Mouse (Mus musculus) hindbrain, embryonic 10.5 days (tissue): ENCODE results near the gene Atrip. TPM values are rescaled to one million over a fixed set of nuclear protein-coding genes. Genes with fewer than 3 reads are reported as not detected.

Experiments used
- DNase-seq: peaks from one replicate; pipeline ENCODE4 v3.0.0-alpha.2; 2017; ENCODE audit warnings: low spot score
- H3K27ac ChIP-seq: fragments of 300-500 bp; sonication (generic); 2 replicates; pipeline ENCODE4 v1.5.1; 2016; ENCODE audit warnings: mild to moderate bottlenecking, moderate library complexity
- H3K27me3 ChIP-seq: fragments of 300-500 bp; sonication (generic); 2 replicates; pipeline ENCODE4 v1.6.1; 2016; ENCODE audit warnings: mild to moderate bottlenecking; ENCODE audit not compliant: poor library complexity, insufficient read depth, severe bottlenecking
- H3K36me3 ChIP-seq: fragments of 300-500 bp; sonication (generic); 2 replicates; pipeline ENCODE4 v1.6.1; 2016; ENCODE audit warnings: mild to moderate bottlenecking, moderate library complexity
- H3K4me1 ChIP-seq: fragments of 300-500 bp; sonication (generic); replicated peaks from 2 replicates; pipeline ENCODE4 v1.6.1; 2016; ENCODE audit warnings: mild to moderate bottlenecking
- H3K4me3 ChIP-seq: fragments of 300-500 bp; sonication (generic); 2 replicates; pipeline ENCODE4 v1.5.1; 2016; ENCODE audit warnings: mild to moderate bottlenecking, moderate library complexity
- H3K9me3 ChIP-seq: fragments of 300-500 bp; sonication (generic); 2 replicates; pipeline ENCODE4 v1.6.1; 2016; ENCODE audit warnings: mild to moderate bottlenecking, moderate library complexity
- WGBS: fragments of 180-500 bp; shearing (Covaris S2); methylation state at CpG from one replicate; pipeline ENCODE4 v1.1.7; 2016; 5-methylcytosine and 5-hydroxymethylcytosine counted together
- polyA plus RNA-seq: library from polyadenylated mRNA; unstranded; fragments of >200 nt; fragmentation: Nextera tagmentation; extraction: Ambion mirVana; gene quantifications from 2 replicates; pipeline ENCODE4 v1.2.1, GENCODE M21; 2016

Atrip gene
- polyA plus RNA-seq, 1 experiment from 2014 or later = 30.5 TPM

DNA sequence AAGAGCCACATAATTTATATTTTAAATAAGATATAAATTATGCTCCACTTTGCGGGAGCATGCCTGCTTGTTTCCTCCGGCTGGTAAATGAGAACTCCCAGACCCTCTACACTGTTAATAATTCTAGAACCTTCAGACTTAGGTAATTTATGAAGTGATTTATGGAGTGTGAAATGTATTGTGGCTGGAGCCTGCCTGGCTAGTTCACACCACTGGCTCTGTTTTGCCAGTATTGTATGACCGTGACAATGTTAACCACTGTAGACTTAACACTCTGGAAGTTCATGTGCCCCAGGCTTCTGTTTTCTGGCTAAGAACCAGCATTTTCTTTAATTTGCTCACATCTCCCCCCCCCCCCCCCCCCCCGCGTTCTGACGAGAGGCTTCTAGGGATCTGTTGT, 33.4 kb upstream of the Atrip start:
- H3K27me3 ChIP-seq = no peaks in the 10 kb centered on the region
- DNase-seq = no peak
- H3K27ac ChIP-seq = no peak overlapping the region
- 0 out of 2 replicates have a peak, but pooled peaks cover 8% of the 10 kb centered on the region for H3K4me1 ChIP-seq
- no peak overlapping the region for H3K4me3 ChIP-seq
- WGBS = 86% methylated on average over 6 of the region's 6 CpGs
- peaks cover 100% of the 10 kb centered on the region for H3K36me3 ChIP-seq
- no peaks in the 10 kb centered on the region for H3K9me3 ChIP-seq

DNA sequence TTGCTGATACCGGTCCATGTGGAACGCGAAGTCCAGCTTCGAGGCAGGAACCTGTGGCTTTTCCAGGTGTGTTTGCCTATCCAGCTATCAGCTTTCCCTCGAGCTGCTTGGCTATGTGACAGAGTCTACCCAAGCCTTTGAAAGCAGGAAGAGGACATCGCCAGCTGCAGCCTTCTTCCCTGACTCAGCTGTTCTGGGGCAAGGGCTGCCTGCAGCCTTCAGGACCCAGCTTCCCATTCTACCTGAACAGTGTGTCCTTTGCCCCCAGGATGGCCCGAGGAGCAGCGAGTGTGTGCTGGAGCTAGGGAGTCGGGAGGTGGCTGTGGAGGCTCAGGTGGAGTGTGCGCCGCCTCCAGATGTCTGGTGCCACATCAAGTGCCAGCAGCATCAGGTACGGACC, 31.7 kb upstream of the Atrip start:
- Histone ChIP-seq H3K4me1 (0 out of 2 replicates have a peak, but pooled peaks cover 8% of the 10 kb centered on the region), H3K36me3 (peaks cover 100% of the 10 kb centered on the region), H3K27ac (no peak overlapping the region), H3K9me3 (no peaks in the 10 kb centered on the region), H3K4me3 (no peak overlapping the region), H3K27me3 (no peaks in the 10 kb centered on the region)
- DNase-seq = no peak
- 96% methylated on average over 12 of the region's 12 CpGs for WGBS

DNA sequence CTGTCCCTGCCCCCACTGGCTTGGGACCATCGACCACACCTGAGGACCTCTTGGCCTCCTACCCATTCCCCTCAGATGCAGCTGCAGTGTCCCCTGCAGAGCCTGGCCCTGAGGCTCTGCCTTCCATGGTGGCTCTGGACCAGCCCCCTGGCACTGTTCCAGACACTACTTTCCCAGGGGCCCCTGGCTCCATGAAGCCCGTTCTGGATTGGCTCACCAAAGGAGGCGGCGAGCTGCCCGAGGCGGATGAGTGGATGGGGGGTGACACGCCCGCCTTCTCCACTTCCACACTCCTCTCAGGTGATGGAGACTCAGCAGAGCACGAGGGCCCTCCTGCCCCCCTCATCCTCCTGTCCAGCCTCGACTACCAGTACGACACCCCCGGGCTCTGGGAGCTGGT, 31.1 kb upstream of the Atrip start:
- peaks cover 100% of the 10 kb centered on the region for H3K36me3 ChIP-seq
- WGBS = 90% methylated on average over 12 of the region's 12 CpGs
- H3K9me3 ChIP-seq = no peaks in the 10 kb centered on the region
- 0 out of 2 replicates have a peak, but pooled peaks cover 8% of the 10 kb centered on the region for H3K4me1 ChIP-seq
- H3K27ac ChIP-seq = no peak overlapping the region
- no peaks in the 10 kb centered on the region for H3K27me3 ChIP-seq
- DNase-seq = no peak
- H3K4me3 ChIP-seq = no peak overlapping the region

DNA sequence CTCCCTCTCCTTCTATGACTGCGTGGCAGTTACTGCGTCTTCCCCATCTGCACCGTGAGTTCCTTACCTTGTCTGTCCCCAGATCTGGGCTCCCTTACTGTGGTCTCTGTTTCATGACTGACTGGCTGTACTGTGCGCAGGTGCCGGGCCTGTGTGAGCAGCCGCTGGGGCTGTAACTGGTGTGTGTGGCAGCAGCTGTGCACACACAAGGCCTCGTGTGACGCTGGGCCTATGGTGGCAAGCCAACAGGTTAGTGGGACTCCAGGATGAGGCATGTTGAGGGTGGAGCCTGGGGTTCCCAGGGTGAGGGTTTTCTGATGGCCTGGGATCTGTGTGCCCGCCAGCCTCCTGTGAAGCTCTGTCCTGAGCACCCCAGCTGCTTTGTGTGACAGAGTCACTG, 30.2 kb upstream of the Atrip start:
- DNase-seq = no peak
- H3K27ac ChIP-seq = no peak overlapping the region
- peaks cover 100% of the 10 kb centered on the region for H3K36me3 ChIP-seq
- H3K9me3 ChIP-seq = no peaks in the 10 kb centered on the region
- no peaks in the 10 kb centered on the region for H3K27me3 ChIP-seq
- H3K4me3 ChIP-seq = no peak overlapping the region
- 86% methylated on average over 9 of the region's 9 CpGs for WGBS
- H3K4me1 ChIP-seq = peaks cover 14% of the 10 kb centered on the region

DNA sequence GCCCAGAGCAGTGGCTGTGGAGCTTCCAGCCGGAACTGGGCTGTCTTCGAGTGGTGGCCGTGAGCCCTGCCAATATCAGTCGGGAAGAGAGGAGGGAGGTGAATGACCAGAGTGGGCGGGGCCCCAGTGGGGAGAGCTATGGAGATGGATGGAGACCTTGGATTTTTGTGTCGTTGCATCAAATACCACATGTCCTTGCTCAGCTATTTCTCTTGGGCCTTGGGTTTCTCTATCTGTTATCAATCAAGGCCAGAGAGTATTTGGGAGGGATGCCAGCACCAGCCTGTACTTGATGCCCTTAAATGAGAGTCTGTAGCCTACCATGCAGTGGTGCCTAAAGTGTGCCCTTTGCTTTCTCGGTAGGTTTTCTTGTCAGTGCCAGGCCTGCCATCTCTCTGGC, 29.3 kb upstream of the Atrip start:
- DNase-seq = no peak
- no peak overlapping the region for H3K4me3 ChIP-seq
- H3K9me3 ChIP-seq = no peaks in the 10 kb centered on the region
- H3K36me3 ChIP-seq = peaks cover 98% of the 10 kb centered on the region
- no peaks in the 10 kb centered on the region for H3K27me3 ChIP-seq
- 85% methylated on average over 7 of the region's 7 CpGs for WGBS
- no peak overlapping the region for H3K27ac ChIP-seq
- peaks cover 22% of the 10 kb centered on the region for H3K4me1 ChIP-seq

DNA sequence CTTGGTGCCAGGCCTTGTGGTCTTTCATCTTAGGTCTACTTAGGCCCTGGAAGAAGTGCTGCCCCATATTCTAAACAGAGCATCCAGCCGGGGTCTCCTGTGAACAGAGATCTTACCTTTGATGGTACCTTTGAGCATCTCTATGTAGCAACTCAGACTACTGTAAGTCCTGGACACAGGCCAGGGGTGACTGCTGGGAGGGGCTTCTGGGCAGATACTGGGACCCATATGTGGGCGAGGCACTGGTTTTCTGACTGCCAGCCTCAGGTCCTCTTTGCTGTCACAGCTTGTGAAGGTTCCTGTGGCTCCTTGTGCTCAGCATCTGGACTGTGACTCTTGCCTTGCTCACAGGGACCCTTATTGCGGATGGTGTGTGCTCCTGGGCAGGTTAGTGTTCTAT, 28.6 kb upstream of the Atrip start:
- peaks cover 29% of the 10 kb centered on the region for H3K4me1 ChIP-seq
- H3K27me3 ChIP-seq = no peaks in the 10 kb centered on the region
- 90% methylated on average over 3 of the region's 3 CpGs for WGBS
- H3K36me3 ChIP-seq = peaks cover 95% of the 10 kb centered on the region
- H3K27ac ChIP-seq = no peak overlapping the region
- H3K9me3 ChIP-seq = no peaks in the 10 kb centered on the region
- no peak for DNase-seq
- H3K4me3 ChIP-seq = no peak overlapping the region

DNA sequence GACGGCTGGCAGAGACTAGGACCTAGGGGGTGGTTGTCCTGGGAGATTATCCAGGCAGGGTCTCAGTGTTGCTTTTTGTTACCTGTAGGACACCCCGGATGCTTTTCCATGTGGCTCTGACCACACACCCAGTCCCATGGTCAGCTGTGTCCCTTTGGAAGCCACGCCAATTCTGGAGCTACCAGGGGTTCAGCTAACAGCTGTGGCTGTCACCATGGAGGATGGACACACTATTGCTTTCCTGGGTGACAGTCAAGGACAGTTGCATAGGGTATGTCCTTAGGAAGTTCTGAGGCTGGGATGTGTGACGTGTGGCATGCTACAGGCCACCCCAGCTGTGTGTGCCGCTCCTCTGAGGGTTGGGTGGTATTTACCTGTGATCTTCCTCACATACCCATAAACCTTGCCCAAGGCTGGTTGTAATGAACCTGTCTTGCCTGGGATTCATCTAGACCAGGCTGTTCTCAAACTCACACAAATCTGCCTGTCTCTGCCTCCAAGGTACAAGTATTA, 28.1 kb upstream of the Atrip start:
- WGBS = 93% methylated on average over 5 of the region's 5 CpGs
- Histone ChIP-seq H3K36me3 (peaks cover 90% of the 10 kb centered on the region), H3K27ac (no peak overlapping the region; the same call in 1 of the 2 replicates), H3K4me1 (peaks cover 35% of the 10 kb centered on the region), H3K4me3 (no peak overlapping the region), H3K9me3 (no peaks in the 10 kb centered on the region), H3K27me3 (no peaks in the 10 kb centered on the region)
- DNase-seq = no peak

DNA sequence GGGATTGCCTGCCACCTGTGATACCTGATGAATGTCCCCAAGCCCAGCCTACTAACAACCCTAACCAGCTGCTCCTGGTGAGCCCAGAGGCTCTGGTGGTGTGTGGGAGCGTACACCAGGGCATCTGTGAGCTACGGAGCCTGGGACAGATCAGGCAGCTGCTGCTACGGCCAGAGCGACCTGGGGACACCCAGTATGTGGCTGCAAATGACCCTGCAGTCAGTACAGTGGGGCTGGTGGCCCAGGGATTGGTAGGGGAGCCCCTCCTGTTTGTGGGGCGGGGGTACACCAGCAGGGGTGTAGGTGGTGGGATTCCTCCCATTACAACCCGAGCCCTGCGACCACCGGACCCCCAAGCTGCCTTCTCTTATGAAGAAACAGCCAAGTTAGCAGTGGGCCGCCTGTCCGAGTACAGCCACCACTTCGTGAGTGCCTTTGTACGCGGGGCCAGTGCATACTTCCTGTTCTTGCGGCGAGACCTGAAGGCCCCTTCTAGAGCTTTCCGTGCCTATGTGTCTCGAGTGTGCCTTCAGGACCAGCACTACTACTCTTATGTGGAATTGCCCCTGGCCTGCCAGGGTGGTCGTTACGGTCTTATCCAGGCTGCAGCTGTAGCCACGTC, 26.5 kb upstream of the Atrip start:
- H3K4me1 ChIP-seq = peaks cover 44% of the 10 kb centered on the region
- peaks cover 74% of the 10 kb centered on the region for H3K36me3 ChIP-seq
- no peak overlapping the region for H3K27ac ChIP-seq
- H3K4me3 ChIP-seq = no peak overlapping the region
- no peaks in the 10 kb centered on the region for H3K9me3 ChIP-seq
- no peak for DNase-seq
- no peaks in the 10 kb centered on the region for H3K27me3 ChIP-seq
- 93% methylated on average over 20 of the region's 20 CpGs for WGBS

DNA sequence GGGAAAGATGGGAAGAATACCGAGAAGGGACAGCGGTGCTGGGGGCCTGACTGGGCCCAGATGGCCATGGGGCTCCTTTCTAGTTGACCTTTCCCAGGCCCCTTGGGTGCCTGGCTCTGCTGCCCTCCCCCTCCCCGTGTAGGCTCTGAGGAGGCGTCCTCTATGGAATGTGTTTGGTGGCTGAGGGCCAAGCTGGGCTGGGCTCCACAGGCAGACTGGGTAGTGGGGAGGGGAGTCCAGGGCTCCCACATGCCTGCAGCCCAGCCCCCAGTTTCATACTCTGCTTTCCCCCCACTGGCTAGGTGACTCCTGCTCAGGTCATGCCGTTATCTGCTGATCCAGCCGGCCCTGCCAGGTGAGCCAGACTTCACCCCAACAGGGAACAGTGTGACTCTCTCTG, 25.0 kb upstream of the Atrip start:
- H3K27ac ChIP-seq = peak overlapping the region; percentile 71
- DNase-seq = no peak
- H3K4me3 ChIP-seq = peak overlapping the region; percentile 83

DNA sequence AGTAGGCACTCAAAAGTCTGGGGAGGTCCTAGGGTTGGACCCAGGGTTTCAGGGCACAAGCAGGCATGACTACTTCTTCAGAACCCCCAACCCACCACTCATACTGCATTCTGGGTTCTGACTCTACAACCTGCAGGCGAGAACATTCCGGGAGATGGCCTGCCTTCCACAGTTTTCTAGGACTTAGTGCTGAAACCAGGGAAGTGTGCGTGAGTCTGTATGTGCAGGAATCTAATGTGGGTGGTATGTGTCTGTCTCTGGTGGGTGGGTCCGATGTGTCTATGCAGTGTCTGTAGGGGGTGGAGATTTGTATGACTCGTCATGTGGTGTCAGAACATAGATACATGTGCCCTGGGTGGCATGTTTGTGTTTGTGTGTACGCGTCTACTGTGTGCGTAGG, 24.4 kb upstream of the Atrip start:
- 90% methylated on average over 8 of the region's 8 CpGs for WGBS
- DNase-seq = no peak
- Histone ChIP-seq H3K4me3 (peak overlapping the region; percentile 83), H3K36me3 (peaks cover 53% of the 10 kb centered on the region), H3K27ac (peak overlapping the region; percentile 98), H3K27me3 (no peaks in the 10 kb centered on the region), H3K9me3 (no peaks in the 10 kb centered on the region), H3K4me1 (peaks cover 53% of the 10 kb centered on the region)

More for the DNA sequence above, 25.0 kb upstream of the Atrip start:
- Histone ChIP-seq H3K36me3 (peaks cover 59% of the 10 kb centered on the region), H3K9me3 (no peaks in the 10 kb centered on the region), H3K4me1 (peaks cover 47% of the 10 kb centered on the region), H3K27me3 (no peaks in the 10 kb centered on the region)
- 61% methylated on average over 6 of the region's 6 CpGs for WGBS

DNA sequence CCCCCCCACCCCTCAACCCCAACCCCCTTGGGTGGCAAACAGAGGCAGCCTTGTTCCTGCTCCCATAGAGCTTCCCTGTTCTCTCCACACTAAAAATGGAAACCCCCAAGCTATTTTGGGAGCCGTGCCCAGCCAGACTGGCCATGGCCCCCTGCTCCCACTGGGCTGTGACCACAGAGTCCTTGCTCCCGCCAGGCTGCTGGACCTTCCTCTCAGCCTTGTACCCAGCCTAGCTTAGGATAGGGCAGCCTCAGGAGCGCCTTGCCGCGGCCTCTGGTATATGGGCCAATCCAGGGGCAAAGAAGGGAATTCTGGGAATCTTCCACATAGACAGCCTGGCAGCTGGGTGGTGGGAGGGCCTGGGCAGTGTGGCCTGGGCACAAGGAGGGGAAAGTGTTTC, 23.9 kb upstream of the Atrip start:
- Histone ChIP-seq H3K27ac (peak overlapping the region; percentile 98), H3K4me1 (peaks cover 58% of the 10 kb centered on the region), H3K9me3 (no peaks in the 10 kb centered on the region), H3K4me3 (peak overlapping the region; percentile 83), H3K36me3 (peaks cover 53% of the 10 kb centered on the region), H3K27me3 (no peaks in the 10 kb centered on the region)
- DNase-seq = peak; percentile 24
- WGBS = 67% methylated on average over 5 of the region's 5 CpGs

DNA sequence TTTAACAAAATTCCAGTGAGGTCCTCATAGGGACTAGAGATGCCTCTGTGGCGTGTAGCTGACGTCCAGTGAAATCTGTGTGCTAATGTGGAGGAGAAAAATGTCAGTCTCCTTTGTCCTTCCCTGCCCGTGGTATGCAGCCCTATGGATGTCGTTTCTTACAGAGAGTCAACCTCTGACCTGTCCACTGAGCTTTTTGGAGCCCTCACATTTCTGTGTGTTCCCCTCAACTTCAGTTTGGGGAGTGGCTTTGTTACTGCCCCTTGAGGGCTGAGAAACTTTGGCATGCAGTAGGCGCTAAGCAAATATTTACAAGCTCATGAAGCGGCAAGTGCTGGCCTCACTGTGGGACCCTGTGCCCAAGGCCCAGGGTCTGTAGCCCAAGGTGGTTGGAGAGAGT, 23.4 kb upstream of the Atrip start:
- H3K36me3 ChIP-seq = peaks cover 53% of the 10 kb centered on the region
- H3K9me3 ChIP-seq = no peaks in the 10 kb centered on the region
- peak overlapping the region; percentile 83 for H3K4me3 ChIP-seq
- H3K27me3 ChIP-seq = no peaks in the 10 kb centered on the region
- H3K27ac ChIP-seq = peak overlapping the region; percentile 98
- DNase-seq = peak; percentile 39
- H3K4me1 ChIP-seq = peaks cover 63% of the 10 kb centered on the region
- 15% methylated on average over 6 of the region's 6 CpGs for WGBS

DNA sequence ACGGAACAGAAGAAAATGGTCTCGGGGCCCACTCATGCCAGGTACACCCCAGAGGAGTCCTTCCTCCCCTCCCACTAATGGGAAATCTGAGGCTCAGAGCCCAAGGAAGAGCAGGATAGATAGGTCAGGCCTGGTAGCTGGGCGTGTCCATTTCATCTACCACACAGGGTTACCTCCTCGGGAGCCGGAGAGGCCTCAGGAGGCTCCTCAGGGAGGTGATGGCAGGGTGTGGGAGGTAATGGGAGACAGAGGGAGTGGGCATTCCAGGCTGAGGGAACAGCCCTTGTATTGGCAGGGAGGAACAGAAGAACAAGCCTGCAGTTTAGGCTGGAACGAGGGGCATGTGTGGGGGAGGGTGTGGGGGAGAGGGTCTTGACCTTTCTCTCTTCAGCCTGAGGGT, 22.9 kb upstream of the Atrip start:
- no peak for DNase-seq
- Histone ChIP-seq H3K4me3 (peak overlapping the region; percentile 83), H3K4me1 (peaks cover 65% of the 10 kb centered on the region), H3K36me3 (peaks cover 53% of the 10 kb centered on the region), H3K9me3 (no peaks in the 10 kb centered on the region), H3K27me3 (peaks cover 2% of the 10 kb centered on the region), H3K27ac (peak overlapping the region; percentile 98)
- WGBS = 20% methylated on average over 6 of the region's 6 CpGs
